ENCODE assay signal across 1 mouse cellular context in the genomic region with DNA sequence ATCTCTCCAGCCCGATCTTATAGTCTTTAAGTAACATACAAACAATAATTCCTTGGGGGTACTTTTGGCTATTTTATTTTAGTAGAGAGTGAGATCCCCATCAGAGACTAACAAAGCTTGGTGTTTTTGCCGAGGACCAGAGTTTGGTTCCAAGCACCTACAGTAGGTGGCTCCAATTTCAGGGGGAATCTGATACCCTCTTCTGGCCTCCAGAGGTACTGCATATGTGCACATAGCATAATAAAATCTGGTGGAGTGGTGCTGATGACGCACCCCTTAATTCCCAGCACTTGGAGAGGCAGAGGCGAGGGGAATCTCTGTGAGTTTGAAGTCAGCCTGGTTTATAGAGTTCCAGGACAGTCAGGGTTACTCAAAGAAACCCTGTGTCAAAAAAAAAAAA.
TF ChIP-seq lines count a peak whose summit lies in the region.

No protein-coding gene starts in this region.

TF ChIP-seq in ES-E14, 5 proteins besides CTCF, POLR2A, EP300 and RAD21:
- TF ChIP-seq ZC3H11A (IDR thresholded peaks at IDR 0.05; ENCODE audit: borderline replicate concordance, low read depth, low read length) (0 out of 2 replicates have a peak, but pooled peaks have one; percentile 10), ZNF384 (IDR thresholded peaks at IDR 0.05; ENCODE audit: low read depth, low read length) (no peak)
